Mouse (Mus musculus) kidney, adult 9 months (tissue): Measurements from ENCODE around the gene Extl1.
"Not testable (repeated sequence)": the region's sequence is repeated elsewhere in the genome, so short reads cannot be mapped to it uniquely, and the experiment has no call there.

Experiments
- DNase-seq: peaks from one replicate; pipeline ENCODE4 v3.0.0; 2022

Gene Extl1

GRCm38 (mm10) chr4:134349829-134350228 lies 33.8 kb downstream of the Extl1 start:
- DNase-seq, result no peak

- no peak for DNase-seq
These were observed 35.1 kb downstream of the Extl1 start for GRCm38 (mm10) chr4:134348545-134348944.

DNA sequence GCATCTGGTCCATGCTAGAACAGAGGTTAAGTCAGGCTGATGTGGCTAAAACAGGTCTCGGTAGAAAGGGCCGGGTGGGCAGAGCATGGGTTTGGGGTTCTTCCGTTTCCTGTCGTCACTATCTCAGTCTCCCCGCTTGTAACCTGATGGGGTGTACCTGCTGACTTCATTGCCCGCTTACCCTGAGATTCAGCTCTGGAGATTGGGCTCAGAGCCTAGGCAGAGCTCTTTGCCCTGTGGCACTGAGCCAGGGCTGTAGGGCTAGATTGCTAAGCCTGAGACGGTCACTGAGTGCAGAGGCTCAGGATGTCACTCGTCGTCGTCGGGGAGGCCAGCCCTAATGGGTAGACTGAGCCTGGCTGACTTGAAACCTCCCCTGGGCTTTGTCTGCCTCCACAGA lies 35.6 kb downstream of the Extl1 start:
- DNase-seq, result peak; percentile 89

GRCm38 (mm10) chr4:134345802-134346201 lies 37.8 kb downstream of the Extl1 start:
- no peak for DNase-seq

- no peak for DNase-seq
These were observed 39.0 kb downstream of the Extl1 start for GRCm38 (mm10) chr4:134344620-134345019.

GRCm38 (mm10) chr4:134343071-134344031 lies 40.3 kb downstream of the Extl1 start, which contains the start of gene Slc30a2:
TSS of gene Slc30a2 (plus strand) at chr4:134343181.
- peak; percentile 86 for DNase-seq

DNA sequence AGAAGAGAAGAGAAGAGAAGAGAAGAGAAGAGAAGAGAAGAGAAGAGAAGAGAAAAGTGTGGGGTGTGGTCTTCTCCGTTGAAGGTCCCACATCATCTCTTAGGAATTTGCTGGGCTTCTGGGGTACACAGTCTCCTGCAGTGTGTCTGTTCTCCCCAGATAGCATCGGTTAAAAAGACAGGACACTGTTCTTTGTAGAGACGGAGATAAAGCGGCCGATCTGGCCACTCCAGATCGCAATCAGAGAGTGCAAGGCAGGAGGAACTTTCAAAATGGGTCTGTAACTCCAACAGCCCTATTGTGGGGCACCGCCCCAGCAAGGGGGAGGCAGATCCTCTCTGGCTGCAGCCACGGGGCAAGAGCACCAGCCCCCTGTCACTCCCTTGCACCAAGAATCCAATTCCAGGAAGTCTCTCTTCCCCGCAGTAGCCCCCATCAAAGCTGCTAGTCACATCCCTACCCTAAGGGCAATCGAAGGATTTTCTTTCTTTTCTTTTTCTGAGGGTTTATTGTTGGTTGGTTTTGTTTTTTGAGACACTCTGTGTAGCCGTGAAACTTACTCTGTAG lies 41.4 kb downstream of the Extl1 start:
- DNase-seq, result no peak

DNA sequence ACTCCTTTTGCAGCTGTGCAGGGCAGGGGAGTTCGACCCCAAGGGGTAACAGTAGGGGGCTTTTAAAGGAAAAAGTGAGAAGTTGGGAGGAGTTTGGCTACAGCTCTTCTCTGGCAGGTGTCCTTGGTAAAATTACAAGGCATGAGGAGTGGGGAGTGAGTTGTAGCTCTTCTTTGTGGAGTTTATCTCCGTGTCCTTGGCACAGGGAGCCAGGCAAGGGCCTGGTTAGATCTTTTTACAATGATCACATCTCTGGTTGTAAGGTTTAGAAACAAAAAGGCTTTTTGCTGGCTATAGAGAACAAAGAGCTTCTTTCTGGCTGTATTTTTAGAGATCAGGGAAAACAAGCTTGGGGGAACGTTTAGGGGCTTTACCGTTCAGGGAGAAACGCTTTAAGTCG lies 42.4 kb downstream of the Extl1 start:
- not testable (repeated sequence) for DNase-seq

DNA sequence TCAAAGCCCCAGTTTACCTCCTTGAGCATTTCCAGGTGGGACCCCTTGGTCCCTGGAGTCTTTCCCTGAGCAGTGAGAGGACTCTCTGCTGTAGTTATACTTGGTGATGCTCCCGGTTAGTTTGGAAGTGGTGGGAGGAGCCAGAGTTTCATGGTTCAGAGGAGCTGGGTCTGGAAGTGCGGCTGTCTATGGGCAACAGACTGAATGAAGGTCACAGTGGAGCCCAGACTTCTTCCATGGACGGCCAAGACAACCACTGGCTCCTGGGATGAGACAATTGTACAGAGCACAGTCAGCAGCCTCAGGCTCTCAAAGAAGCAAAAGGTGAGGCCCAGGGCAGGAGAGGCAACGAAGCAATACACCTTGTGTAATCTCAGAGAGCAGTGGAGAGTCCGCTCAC lies 53.4 kb downstream of the Extl1 start:
- peak; percentile 87 for DNase-seq

DNA sequence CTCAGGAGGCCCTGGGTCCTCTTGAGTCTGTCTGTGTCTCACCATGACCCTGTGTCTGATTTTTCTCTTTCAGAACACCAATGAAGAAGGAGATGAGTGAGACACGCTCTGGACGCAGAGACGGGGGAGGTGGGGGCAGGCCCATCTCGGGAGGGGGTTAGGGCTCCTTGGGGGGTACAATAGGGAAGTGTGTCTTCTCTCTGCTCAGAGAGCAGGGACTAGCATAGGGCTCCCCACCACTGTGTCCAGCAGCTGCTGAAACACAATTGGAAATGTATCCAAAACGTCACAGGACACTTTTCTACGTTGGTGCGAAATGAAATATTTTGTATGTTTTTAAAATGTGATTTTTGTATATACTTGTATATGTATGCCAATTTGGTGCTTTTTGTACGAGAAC lies 54.8 kb downstream of the Extl1 start:
- DNase-seq, result no peak

- peak; percentile 82 for DNase-seq
These were observed 55.5 kb downstream of the Extl1 start for GRCm38 (mm10) chr4:134328151-134328550.

DNA sequence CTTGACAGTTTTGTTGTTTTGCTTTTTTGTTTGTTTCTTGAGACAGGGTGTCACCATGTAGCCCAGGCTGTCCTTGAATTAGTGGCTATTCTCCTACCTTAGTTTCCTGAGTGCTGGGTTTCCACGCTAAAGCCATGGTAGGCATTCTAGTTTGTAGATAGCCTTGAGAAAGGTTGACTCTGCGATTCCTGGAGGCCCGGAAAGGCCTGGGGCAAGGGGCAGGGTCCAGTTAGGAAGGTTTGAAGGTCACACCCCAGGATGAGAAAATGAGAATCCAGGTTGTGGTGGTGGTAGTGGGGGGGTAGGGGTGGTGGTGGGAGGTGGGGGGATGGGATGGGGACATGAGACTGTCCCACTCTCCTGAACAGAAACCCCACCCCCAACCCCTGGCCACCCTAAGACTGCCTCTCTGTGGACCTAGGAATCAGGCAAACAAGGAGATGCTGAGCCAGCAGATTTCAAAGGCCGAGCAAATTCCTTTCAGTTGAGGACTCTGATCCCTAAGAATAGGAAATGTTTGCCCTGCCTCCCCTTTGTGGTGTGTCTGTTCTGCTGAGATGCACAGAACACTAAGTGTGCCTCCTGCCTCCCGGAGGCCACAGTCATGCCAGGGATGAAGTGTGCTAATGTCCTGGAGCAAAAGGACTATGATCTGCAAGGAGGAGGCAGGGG lies 56.7 kb downstream of the Extl1 start:
- peak; percentile 94 for DNase-seq

DNA sequence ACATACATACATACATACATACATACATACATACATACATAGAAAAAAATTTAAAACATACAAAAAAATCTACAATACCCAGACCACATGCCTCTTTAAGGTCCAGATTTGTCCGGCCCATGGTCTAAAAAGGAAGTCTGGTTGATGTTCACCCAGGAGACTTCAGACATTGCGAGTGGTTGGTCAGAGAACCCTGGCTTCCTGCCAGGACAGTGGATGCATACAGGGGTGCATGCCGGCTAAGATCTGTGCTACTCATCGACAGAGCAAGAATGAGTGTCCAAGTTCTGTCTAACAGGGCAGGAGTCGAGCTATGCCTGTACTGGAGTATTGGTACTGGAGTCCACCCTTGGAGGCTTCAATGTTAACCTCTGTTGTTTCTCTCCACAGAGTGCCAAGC lies 59.0 kb downstream of the Extl1 start:
- DNase-seq, result peak; percentile 92

DNA sequence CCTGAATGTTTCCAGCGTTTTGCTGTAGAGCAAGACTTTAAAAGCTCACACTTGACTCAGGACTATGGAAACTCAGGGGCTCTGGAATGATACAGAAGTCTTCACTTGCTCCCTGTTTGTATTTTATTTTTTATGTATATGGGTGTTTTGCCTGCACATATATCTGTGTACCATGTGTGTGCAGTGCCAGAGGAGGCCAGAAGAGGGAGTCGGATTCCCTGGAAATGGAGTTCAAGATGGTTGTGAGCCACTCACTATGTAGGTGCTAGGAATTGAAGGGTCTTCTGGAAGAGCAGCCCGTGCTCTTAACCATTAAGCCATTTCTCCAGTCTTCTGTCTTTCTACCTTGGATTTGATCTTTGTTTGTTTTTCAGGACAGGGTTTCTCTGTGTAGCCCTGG lies 62.1 kb downstream of the Extl1 start:
- DNase-seq, result no peak

GRCm38 (mm10) chr4:134319674-134320073 lies 64.0 kb downstream of the Extl1 start:
- DNase-seq, result no peak

- no peak for DNase-seq
These were observed 64.6 kb downstream of the Extl1 start for GRCm38 (mm10) chr4:134319074-134319473.

- DNase-seq, result peak; percentile 40
These were observed 67.3 kb downstream of the Extl1 start for GRCm38 (mm10) chr4:134316390-134316789.

DNA sequence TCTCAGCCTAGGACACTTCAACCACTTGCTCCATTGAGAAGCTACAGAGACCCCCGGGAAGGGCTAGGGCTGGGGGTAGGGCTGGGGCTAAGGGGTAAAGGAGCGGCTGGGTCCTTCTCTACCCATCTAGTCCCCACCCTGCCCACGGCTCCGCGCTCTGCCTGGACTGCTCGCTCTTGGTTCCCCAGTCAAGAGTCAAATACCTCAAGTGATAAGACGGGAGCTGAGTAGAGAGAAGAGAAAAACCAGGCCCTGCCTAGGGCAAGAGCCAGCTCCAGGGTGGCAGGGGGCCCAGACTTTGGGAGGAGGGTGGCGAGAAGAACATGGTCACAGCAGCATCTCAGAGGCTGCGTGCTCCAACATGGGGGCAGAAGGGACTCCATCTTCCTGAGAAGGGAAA lies 68.2 kb downstream of the Extl1 start:
- DNase-seq, result no peak

- no peak for DNase-seq
These were observed 68.8 kb downstream of the Extl1 start, which contains the start of gene Trim63 for GRCm38 (mm10) chr4:134314876-134315275. TSS of gene Trim63 (plus strand) at chr4:134315120.

DNA sequence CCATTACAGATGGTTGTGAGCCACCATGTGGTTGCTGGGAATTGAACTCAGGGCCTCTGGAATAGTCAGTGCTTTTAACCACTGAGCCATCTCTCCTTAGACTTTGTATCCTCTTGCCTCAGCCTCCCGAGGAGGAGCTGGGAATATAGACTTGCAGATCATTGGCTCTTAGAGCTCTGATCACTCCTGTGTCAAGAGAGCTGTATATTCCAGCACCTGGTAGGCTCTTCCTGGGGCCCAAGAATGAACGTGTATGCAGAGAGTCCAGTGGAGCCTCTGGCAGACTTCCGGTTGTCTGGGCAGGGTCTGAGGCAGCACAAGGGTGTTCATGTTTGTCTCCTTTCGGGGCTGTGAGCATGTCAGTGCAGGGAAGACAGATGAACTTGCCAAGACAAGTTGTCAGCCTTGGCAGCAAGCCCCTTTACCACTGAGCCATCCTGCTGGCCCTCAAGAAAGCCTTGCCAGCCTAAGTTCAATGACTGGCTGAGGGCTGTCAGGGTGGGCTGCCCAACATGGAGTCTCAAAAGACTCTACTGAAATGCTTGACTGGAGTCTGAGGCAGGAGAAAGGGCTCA lies 69.5 kb downstream of the Extl1 start:
- DNase-seq, result no peak

- DNase-seq, result no peak
These were observed 70.7 kb downstream of the Extl1 start for GRCm38 (mm10) chr4:134312901-134313300.

DNA sequence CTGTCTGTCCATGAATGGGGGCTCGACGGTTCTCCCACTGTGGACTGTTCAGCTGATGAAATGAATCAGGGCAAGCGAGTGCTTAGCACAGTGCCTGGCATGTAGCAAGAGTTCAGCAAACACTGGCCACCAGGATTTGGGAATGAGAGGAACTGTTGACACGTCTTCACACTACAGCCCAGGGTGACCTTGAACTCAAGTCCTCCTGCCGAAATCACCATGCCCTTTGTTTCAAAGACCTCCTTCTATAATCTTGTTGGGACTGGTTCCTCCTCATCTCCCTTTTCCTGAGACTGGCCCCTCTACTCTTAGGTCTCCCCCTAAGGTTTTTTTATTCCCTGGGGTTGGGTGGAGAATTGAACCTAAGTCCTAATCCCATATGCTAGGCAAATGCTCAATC lies 71.3 kb downstream of the Extl1 start:
- DNase-seq, result no peak

DNA sequence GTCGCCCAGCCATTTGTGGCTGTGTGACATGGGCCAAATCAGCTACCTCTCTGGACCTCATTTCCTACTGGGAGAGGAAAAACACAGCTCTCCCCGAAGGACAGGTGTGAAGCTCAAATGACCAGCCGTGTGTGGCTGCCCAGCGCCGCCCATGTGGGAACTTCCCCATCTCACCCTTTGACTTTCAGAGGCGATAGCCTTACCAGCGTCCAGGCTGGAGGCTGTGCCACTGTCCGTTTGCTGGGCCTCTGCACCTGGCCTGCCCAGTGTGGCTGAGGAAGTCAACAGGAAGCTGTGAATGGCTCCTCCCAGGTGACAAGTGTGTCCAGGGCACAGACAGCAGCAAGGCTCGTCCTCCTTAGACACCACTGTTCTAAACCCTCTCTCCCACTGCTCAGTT lies 71.9 kb downstream of the Extl1 start:
- DNase-seq, result no peak
